ENCODE assay signal across 12 mouse cellular contexts in the genomic region with DNA sequence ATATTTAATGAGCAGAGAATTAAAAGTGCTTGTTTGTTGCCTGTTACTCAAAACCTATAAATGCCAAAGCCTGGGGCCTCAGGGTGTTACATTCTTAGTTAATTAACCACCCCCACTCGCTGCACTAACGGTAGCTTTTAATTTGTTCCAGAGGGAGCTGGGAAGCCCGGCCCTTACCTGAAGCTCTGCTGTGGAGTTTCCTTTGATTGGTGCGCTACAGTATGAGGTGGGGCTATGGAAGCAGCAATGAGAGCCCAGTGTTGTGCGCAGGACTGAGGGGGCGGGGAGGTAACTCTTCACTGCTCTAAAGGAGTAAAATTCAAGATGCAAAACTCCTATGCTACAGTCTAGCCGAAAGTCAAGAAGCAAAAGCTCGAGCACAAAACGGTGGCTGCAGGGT. TPM values are rescaled to one million over a fixed set of nuclear protein-coding genes. Genes with fewer than 3 reads are reported as not detected.
A peak's percentile ranks its signal among the peaks of the same experiment; 100 is the strongest.
DNase-seq lines count a peak whose midpoint lies in the region; ATAC-seq and TF ChIP-seq lines count a peak whose summit lies in the region.
"Had no signal": no experiment of that assay in that cellular context is flagged by ENCODE, and none has a peak within 500 bp of the region (broad histone marks: within the 10 kb centered on the region; RNA-seq: fewer than 3 reads in every experiment).

No protein-coding gene starts in this region.

- peaks cover 65% of the 10 kb centered on the region for H3K4me1 ChIP-seq in heart, embryonic 11.5 days (ENCODE audit: control insufficient read depth, insufficient read depth, low read length)
- peaks cover 21% of the 10 kb centered on the region for H3K4me1 ChIP-seq in kidney, adult 2 months (ENCODE audit: control insufficient read depth, insufficient read depth, low read length)
- H3K4me1 ChIP-seq in limb, embryonic 12.5 days (replicated peaks), result peaks cover 100% of the 10 kb centered on the region

- H3K27me3 ChIP-seq in heart, embryonic 11.5 days (ENCODE audit: control insufficient read depth, insufficient read depth, low read length), result no peaks in the 10 kb centered on the region
- H3K27me3 ChIP-seq in kidney, adult 2 months (replicated peaks; ENCODE audit: control insufficient read depth, insufficient read depth, low read length), result no peaks in the 10 kb centered on the region
- H3K27me3 ChIP-seq in limb, embryonic 12.5 days, result no peaks in the 10 kb centered on the region
- H3K27me3 ChIP-seq: heart, embryonic 15.5 days; intestine, embryonic 15.5 days had no signal

- no peak overlapping the region for H3K27ac ChIP-seq in heart, embryonic 11.5 days (ENCODE audit: low read depth, low read length)
- peak overlapping the region; percentile 31 for H3K27ac ChIP-seq in kidney, adult 2 months (ENCODE audit: insufficient read depth, low read depth, low read length)
- peak overlapping the region; percentile 95 for H3K27ac ChIP-seq in limb, embryonic 12.5 days

- no peak for ATAC-seq in heart, embryonic 11.5 days (replicated peaks; ENCODE audit: insufficient number of reproducible peaks, low FRiP score, low TSS enrichment)
- peak; percentile 49 for ATAC-seq in limb, embryonic 12.5 days (ENCODE audit: insufficient number of reproducible peaks, insufficient read depth, low FRiP score, low TSS enrichment, low read depth)

- no peak overlapping the region for H3K4me3 ChIP-seq in heart, embryonic 11.5 days (ENCODE audit: low read depth, low read length)
- no peak overlapping the region for H3K4me3 ChIP-seq in kidney, adult 2 months (ENCODE audit: insufficient read depth, low read depth, low read length)
- no peak overlapping the region for H3K4me3 ChIP-seq in limb, embryonic 12.5 days (replicated peaks)
- H3K4me3 ChIP-seq: heart, embryonic 15.5 days; intestine, embryonic 15.5 days had no signal

- no peak overlapping the region for H3K4me2 ChIP-seq in heart, embryonic 11.5 days
- peak overlapping the region; percentile 46 for H3K4me2 ChIP-seq in limb, embryonic 12.5 days
- H3K4me2 ChIP-seq: heart, embryonic 15.5 days; intestine, embryonic 15.5 days had no signal

- no peaks in the 10 kb centered on the region for H3K9me3 ChIP-seq in heart, embryonic 11.5 days (replicated peaks; ENCODE audit: control insufficient read depth, low read length)
- H3K9me3 ChIP-seq in limb, embryonic 12.5 days, result no peaks in the 10 kb centered on the region
- H3K9me3 ChIP-seq: heart, embryonic 15.5 days; intestine, embryonic 15.5 days had no signal

- TF ChIP-seq POLR2A in kidney, adult 2 months (IDR thresholded peaks at IDR 0.05; ENCODE audit: low read depth, low read length), result no peak

- no peak for DNase-seq in heart, adult 18-20 months
- DNase-seq in R1 (ENCODE audit: low read depth, low spot score), result peak; percentile 78
- DNase-seq in kidney, adult 2 months, result peak; percentile 69
- DNase-seq in ovary, postnatal 10 days (ENCODE audit: low spot score), result no peak
- no peak for DNase-seq in left cerebral cortex, postnatal 25 days (ENCODE audit: low spot score in 2 of 2)
- no peak for DNase-seq in c-Kit-positive CD71-positive TER-119-positive erythroid progenitor cells, embryonic 14.5 days (ENCODE audit: low spot score)
- DNase-seq: lung, postnatal 14 days had no signal

- intact Hi-C loops in left cerebral cortex, postnatal 25 days (cut with DNase I), result no loop called here

- 0 out of 2 replicates have a peak overlapping the region, but pooled peaks have one; percentile 11 for H3K9ac ChIP-seq in heart, embryonic 11.5 days (ENCODE audit: low read depth, low read length)
- H3K9ac ChIP-seq in limb, embryonic 12.5 days (replicated peaks), result no peak overlapping the region
- H3K9ac ChIP-seq: heart, embryonic 15.5 days; intestine, embryonic 15.5 days had no signal

- 27% methylated on average over 9 of the region's 9 CpGs for WGBS in heart, embryonic 11.5 days (ENCODE audit: insufficient replicate concordance)
- 32% methylated on average over 9 of the region's 9 CpGs for WGBS in kidney, adult 2 months
- WGBS in limb, embryonic 12.5 days, result 4% methylated on average over 9 of the region's 9 CpGs

- TF ChIP-seq CTCF in kidney, adult 2 months (conservative IDR thresholded peaks at IDR 0.05; ENCODE audit: insufficient read depth, insufficient read length, low read depth, low read length), result no peak

- no peaks in the 10 kb centered on the region for H3K36me3 ChIP-seq in heart, embryonic 11.5 days (ENCODE audit: control insufficient read depth, insufficient read depth, low read length)
- H3K36me3 ChIP-seq in kidney, adult 2 months (ENCODE audit: control insufficient read depth, insufficient read depth, low read length), result no peaks in the 10 kb centered on the region
- no peaks in the 10 kb centered on the region for H3K36me3 ChIP-seq in limb, embryonic 12.5 days
- H3K36me3 ChIP-seq: heart, embryonic 15.5 days; intestine, embryonic 15.5 days had no signal

RNA-seq across cellular contexts. Expression of a gene that starts 32.0 kb away (rescaled TPM):
- polyA plus RNA-seq in heart, embryonic 11.5 days (2014; fragmentation: Nextera tagmentation; extraction: Ambion mirVana), result 1.5 and 2.1 TPM in 2 replicates
- total RNA-seq in heart, adult 18-20 months (2021), result 1 to 10 TPM; 3.7 to 4.1 TPM
- 3.3 and 3.8 TPM in 2 replicates for polyA plus RNA-seq in kidney, adult 2 months (2012; rRNA removed)
- 13.5 and 15.5 TPM in 2 replicates for polyA plus RNA-seq in limb, embryonic 12.5 days (2016; fragmentation: Nextera tagmentation; extraction: Ambion mirVana)
- total RNA-seq in left cerebral cortex, postnatal 25 days (2021), result 1 to 10 TPM; 2.7 to 2.8 TPM
- total RNA-seq: common myeloid progenitor, adult 5-6 weeks had no signal

RNA-seq across cellular contexts. Expression of a gene that starts 43.9 kb away (rescaled TPM):
- polyA plus RNA-seq in heart, embryonic 11.5 days (2014; fragmentation: Nextera tagmentation; extraction: Ambion mirVana), result 10.1 and 12.5 TPM in 2 replicates
- total RNA-seq in heart, adult 18-20 months (2021), result 10 to 100 TPM; 24.5 to 26.1 TPM
- polyA plus RNA-seq in kidney, adult 2 months (2012; rRNA removed), result 15.2 and 17.3 TPM in 2 replicates
- 26.6 and 27.4 TPM in 2 replicates for polyA plus RNA-seq in limb, embryonic 12.5 days (2016; fragmentation: Nextera tagmentation; extraction: Ambion mirVana)
- 10 to 100 TPM; 61.9 to 62.2 TPM for total RNA-seq in left cerebral cortex, postnatal 25 days (2021)

Comparison
In these comparisons a context has a peak if more than half of its experiments do, and no peak if none do; other contexts are left out.
1. DNase-seq: peak in R1 (single experiment) and kidney, adult 2 months (single experiment); none in heart, adult 18-20 months (0 of 2), ovary, postnatal 10 days (single experiment), left cerebral cortex, postnatal 25 days (0 of 2) and c-Kit-positive CD71-positive TER-119-positive erythroid progenitor cells, embryonic 14.5 days (single experiment).